Mouse (Mus musculus): ENCODE data around the gene Krr1. TPM values are rescaled to one million over a fixed set of nuclear protein-coding genes. Genes with fewer than 3 reads are reported as not detected.
"Not testable (repeated sequence)": the region's sequence is repeated elsewhere in the genome, so short reads cannot be mapped to it uniquely, and the experiment has no call there.

Gene Krr1
- polyA plus RNA-seq, 1 experiment from 2014 or later: 54.6 TPM

GRCm38 (mm10) chr10:111995803-111996548, 23.5 kb downstream of the Krr1 start:
- Histone ChIP-seq H3K27ac (replicated peaks) (no peak overlapping the region), H3K4me1 (no peaks in the 10 kb centered on the region), H3K36me3 (replicated peaks) (no peaks in the 10 kb centered on the region), H3K9me3 (no peaks in the 10 kb centered on the region), H3K4me3 (no peak overlapping the region), H3K27me3 (replicated peaks; ENCODE audit: low read depth, poor library complexity, severe bottlenecking) (no peaks in the 10 kb centered on the region)
- DNase-seq (ENCODE audit: low spot score): no peak
- 95% methylated on average over 11 of the region's 11 CpGs for WGBS

GRCm38 (mm10) chr10:111996549-111996904, 24.1 kb downstream of the Krr1 start:
- Histone ChIP-seq H3K9me3 (no peaks in the 10 kb centered on the region), H3K4me1 (no peaks in the 10 kb centered on the region), H3K27me3 (replicated peaks; ENCODE audit: low read depth, poor library complexity, severe bottlenecking) (no peaks in the 10 kb centered on the region), H3K27ac (replicated peaks) (no peak overlapping the region), H3K4me3 (no peak overlapping the region), H3K36me3 (replicated peaks) (no peaks in the 10 kb centered on the region)
- 93% methylated on average over 7 of the region's 7 CpGs for WGBS
- no peak for DNase-seq (ENCODE audit: low spot score)

- Histone ChIP-seq H3K27ac (replicated peaks) (no peak overlapping the region), H3K27me3 (replicated peaks; ENCODE audit: low read depth, poor library complexity, severe bottlenecking) (no peaks in the 10 kb centered on the region), H3K4me3 (no peak overlapping the region), H3K4me1 (no peaks in the 10 kb centered on the region), H3K9me3 (no peaks in the 10 kb centered on the region), H3K36me3 (replicated peaks) (no peaks in the 10 kb centered on the region)
- DNase-seq (ENCODE audit: low spot score): no peak
- 82% methylated on average over 8 of the region's 8 CpGs for WGBS
Observed at GRCm38 (mm10) chr10:111996911-111997347, 24.5 kb downstream of the Krr1 start.

GRCm38 (mm10) chr10:111997671-111998070, 25.2 kb downstream of the Krr1 start:
- Histone ChIP-seq H3K27me3 (replicated peaks; ENCODE audit: low read depth, poor library complexity, severe bottlenecking) (no peaks in the 10 kb centered on the region), H3K4me1 (no peaks in the 10 kb centered on the region), H3K4me3 (no peak overlapping the region), H3K27ac (replicated peaks) (no peak overlapping the region), H3K36me3 (replicated peaks) (no peaks in the 10 kb centered on the region), H3K9me3 (no peaks in the 10 kb centered on the region)
- DNase-seq (ENCODE audit: low spot score): no peak

GRCm38 (mm10) chr10:111999765-112000164, 27.3 kb downstream of the Krr1 start:
- H3K4me1 ChIP-seq: no peaks in the 10 kb centered on the region
- H3K4me3 ChIP-seq: no peak overlapping the region
- WGBS: 61% methylated on average over 3 of the region's 3 CpGs
- no peak for DNase-seq (ENCODE audit: low spot score)
- no peaks in the 10 kb centered on the region for H3K9me3 ChIP-seq
- no peaks in the 10 kb centered on the region for H3K36me3 ChIP-seq (replicated peaks)
- H3K27ac ChIP-seq (replicated peaks): no peak overlapping the region
- H3K27me3 ChIP-seq (replicated peaks; ENCODE audit: low read depth, poor library complexity, severe bottlenecking): no peaks in the 10 kb centered on the region

- no peak for DNase-seq (ENCODE audit: low spot score)
- no peak overlapping the region for H3K27ac ChIP-seq (replicated peaks)
- H3K27me3 ChIP-seq (replicated peaks; ENCODE audit: low read depth, poor library complexity, severe bottlenecking): no peaks in the 10 kb centered on the region
- no peaks in the 10 kb centered on the region for H3K36me3 ChIP-seq (replicated peaks)
- H3K9me3 ChIP-seq: no peaks in the 10 kb centered on the region
- no peak overlapping the region for H3K4me3 ChIP-seq
- no peaks in the 10 kb centered on the region for H3K4me1 ChIP-seq
- WGBS: 89% methylated on average over 5 of the region's 5 CpGs
Observed at GRCm38 (mm10) chr10:112000568-112000967, 28.1 kb downstream of the Krr1 start.

- 91% methylated on average over 2 of the region's 2 CpGs for WGBS
- Histone ChIP-seq H3K27me3 (replicated peaks; ENCODE audit: low read depth, poor library complexity, severe bottlenecking) (no peaks in the 10 kb centered on the region), H3K4me3 (no peak overlapping the region), H3K27ac (replicated peaks) (no peak overlapping the region), H3K36me3 (replicated peaks) (no peaks in the 10 kb centered on the region), H3K4me1 (no peaks in the 10 kb centered on the region), H3K9me3 (no peaks in the 10 kb centered on the region)
- DNase-seq (ENCODE audit: low spot score): no peak
Observed at GRCm38 (mm10) chr10:112001350-112001749, 28.9 kb downstream of the Krr1 start.

GRCm38 (mm10) chr10:112001756-112002520, 29.5 kb downstream of the Krr1 start:
- H3K9me3 ChIP-seq: no peaks in the 10 kb centered on the region
- no peaks in the 10 kb centered on the region for H3K36me3 ChIP-seq (replicated peaks)
- no peak overlapping the region for H3K27ac ChIP-seq (replicated peaks)
- H3K4me3 ChIP-seq: no peak overlapping the region
- no peaks in the 10 kb centered on the region for H3K4me1 ChIP-seq
- WGBS: 88% methylated on average over 9 of the region's 9 CpGs
- no peak for DNase-seq (ENCODE audit: low spot score)
- H3K27me3 ChIP-seq (replicated peaks; ENCODE audit: low read depth, poor library complexity, severe bottlenecking): no peaks in the 10 kb centered on the region

- no peak for DNase-seq (ENCODE audit: low spot score)
- Histone ChIP-seq H3K4me1 (no peaks in the 10 kb centered on the region), H3K4me3 (no peak within 1 kb of the TSS), H3K27me3 (replicated peaks; ENCODE audit: low read depth, poor library complexity, severe bottlenecking) (no peaks in the 10 kb centered on the region), H3K27ac (replicated peaks) (no peak within 1 kb of the TSS), H3K36me3 (replicated peaks) (no peaks in the 10 kb centered on the region), H3K9me3 (no peaks in the 10 kb centered on the region)
- 68% methylated on average over 9 of the region's 9 CpGs for WGBS
Observed at GRCm38 (mm10) chr10:112002544-112003215, 30.2 kb downstream of the Krr1 start, which contains the start of gene Glipr1. TSS of gene Glipr1 (minus strand) at chr10:112002631.

- H3K9me3 ChIP-seq; H3K27ac ChIP-seq (replicated peaks); H3K4me3 ChIP-seq; H3K4me1 ChIP-seq; H3K36me3 ChIP-seq (replicated peaks); H3K27me3 ChIP-seq (replicated peaks; ENCODE audit: low read depth, poor library complexity, severe bottlenecking); DNase-seq (ENCODE audit: low spot score): not testable (repeated sequence)
- WGBS: 88% methylated on average over 1 of the region's 1 CpGs
Observed at GRCm38 (mm10) chr10:112009511-112009910, 37.0 kb downstream of the Krr1 start.

GRCm38 (mm10) chr10:112023585-112023984, 51.1 kb downstream of the Krr1 start:
- 79% methylated on average over 2 of the region's 2 CpGs for WGBS
- H3K4me1 ChIP-seq: no peaks in the 10 kb centered on the region
- H3K4me3 ChIP-seq: no peak overlapping the region
- no peak overlapping the region for H3K27ac ChIP-seq (replicated peaks)
- no peak for DNase-seq (ENCODE audit: low spot score)
- no peaks in the 10 kb centered on the region for H3K27me3 ChIP-seq (replicated peaks; ENCODE audit: low read depth, poor library complexity, severe bottlenecking)
- H3K9me3 ChIP-seq: no peaks in the 10 kb centered on the region
- H3K36me3 ChIP-seq (replicated peaks): no peaks in the 10 kb centered on the region

- not testable (repeated sequence) for H3K27ac ChIP-seq (replicated peaks); H3K9me3 ChIP-seq; H3K27me3 ChIP-seq (replicated peaks; ENCODE audit: low read depth, poor library complexity, severe bottlenecking); H3K4me3 ChIP-seq; H3K4me1 ChIP-seq; H3K36me3 ChIP-seq (replicated peaks); DNase-seq (ENCODE audit: low spot score)
- WGBS: 82% methylated on average over 3 of the region's 3 CpGs
Observed at GRCm38 (mm10) chr10:112028689-112029088, 56.2 kb downstream of the Krr1 start.
